Mouse (Mus musculus) liver, embryonic 11.5 days (tissue): ENCODE results near the gene Efna3. TPM values are rescaled to one million over a fixed set of nuclear protein-coding genes. Genes with fewer than 3 reads are reported as not detected.

Source experiments
- ATAC-seq: fragments of 200-750 bp; cut with Nextera tagmentation; replicated peaks from 2 replicates; pipeline ENCODE4 v1.8.0; 2017; ENCODE audit warnings: moderate number of reproducible peaks, mild to moderate bottlenecking, moderate TSS enrichment, moderate library complexity; ENCODE audit not compliant: low FRiP score
- DNase-seq: peaks from one replicate; pipeline ENCODE4 v3.0.0-alpha.2; 2017; ENCODE audit warnings: low spot score
- H3K27ac ChIP-seq: fragments of 300-500 bp; sonication (generic); 2 replicates; pipeline ENCODE4 v1.5.1; 2014; ENCODE audit warnings: mild to moderate bottlenecking, low read depth, low read length, control low read depth
- H3K27me3 ChIP-seq: fragments of 300-500 bp; sonication (generic); replicated peaks from 2 replicates; pipeline ENCODE4 v1.6.1; 2014; ENCODE audit warnings: low read length, mixed read lengths; ENCODE audit not compliant: control insufficient read depth, insufficient read depth
- H3K36me3 ChIP-seq: fragments of 300-500 bp; sonication (generic); 2 replicates; pipeline ENCODE4 v1.6.1; 2014; ENCODE audit warnings: mild to moderate bottlenecking, low read length, moderate library complexity, mixed read lengths; ENCODE audit not compliant: control insufficient read depth, insufficient read depth
- H3K4me1 ChIP-seq: fragments of 300-500 bp; sonication (generic); replicated peaks from 2 replicates; pipeline ENCODE4 v1.6.1; 2014; ENCODE audit warnings: low read length, mixed read lengths; ENCODE audit not compliant: control insufficient read depth, insufficient read depth
- H3K4me2 ChIP-seq: fragments of 300-500 bp; sonication (generic); 2 replicates; pipeline ENCODE4 v1.6.1; 2014; ENCODE audit warnings: mild to moderate bottlenecking, control low read depth, moderate library complexity
- H3K4me3 ChIP-seq: fragments of 300-500 bp; sonication (generic); 2 replicates; pipeline ENCODE4 v1.5.1; 2014; ENCODE audit warnings: low read depth, low read length, control low read depth
- H3K9ac ChIP-seq: fragments of 300-500 bp; sonication (generic); 2 replicates; pipeline ENCODE4 v1.6.1; 2014; ENCODE audit warnings: low read depth, low read length, control low read depth
- H3K9me3 ChIP-seq: fragments of 300-500 bp; sonication (generic); 2 replicates; pipeline ENCODE4 v1.6.1; 2016; ENCODE audit warnings: low read length, inconsistent platforms, mixed read lengths; ENCODE audit not compliant: control insufficient read depth
- WGBS: fragments of 180-500 bp; shearing (Covaris S2); extraction: QIAGEN DNeasy Blood & Tissue Kit; methylation state at CpG from one replicate; pipeline ENCODE4 v1.1.7; 2014; 5-methylcytosine and 5-hydroxymethylcytosine counted together
- polyA plus RNA-seq: library from polyadenylated mRNA; unstranded; fragments of >200 nt; fragmentation: Nextera tagmentation; extraction: Ambion mirVana; gene quantifications from 2 replicates; pipeline ENCODE4 v1.2.1, GENCODE M21; 2014

The Efna3 gene
- polyA plus RNA-seq, 1 experiment from 2014 or later = 3.9 TPM

DNA sequence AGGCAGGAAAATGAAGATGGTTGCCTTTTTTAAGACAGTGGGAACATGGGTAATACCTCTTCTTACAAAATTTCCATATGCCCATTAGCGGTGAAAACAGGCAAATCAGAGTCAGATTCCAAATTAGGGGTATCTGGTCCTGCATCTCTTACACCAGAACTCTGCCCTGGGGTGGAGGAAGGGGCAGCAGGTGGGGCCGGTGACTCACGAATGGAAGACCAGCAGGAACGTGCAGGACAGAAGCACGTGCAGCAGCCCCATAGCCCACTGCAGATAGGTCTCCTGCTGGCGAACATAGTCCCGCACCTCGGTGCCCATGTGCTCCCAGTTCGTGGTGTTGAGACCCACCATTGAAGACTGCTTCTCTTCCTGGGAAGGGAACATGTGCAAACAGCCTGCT is 33.3 kb upstream of the Efna3 start:
- Histone ChIP-seq H3K27me3 (peaks cover 3% of the 10 kb centered on the region; the same call in 1 of the 2 replicates), H3K27ac (no peak overlapping the region), H3K9me3 (no peaks in the 10 kb centered on the region), H3K4me3 (no peak overlapping the region), H3K4me1 (peaks cover 4% of the 10 kb centered on the region; the same call in 1 of the 2 replicates), H3K9ac (no peak overlapping the region), H3K36me3 (no peaks in the 10 kb centered on the region), H3K4me2 (no peak overlapping the region)
- no peak for DNase-seq
- no peak for ATAC-seq
- WGBS = 66% methylated on average over 9 of the region's 9 CpGs

DNA sequence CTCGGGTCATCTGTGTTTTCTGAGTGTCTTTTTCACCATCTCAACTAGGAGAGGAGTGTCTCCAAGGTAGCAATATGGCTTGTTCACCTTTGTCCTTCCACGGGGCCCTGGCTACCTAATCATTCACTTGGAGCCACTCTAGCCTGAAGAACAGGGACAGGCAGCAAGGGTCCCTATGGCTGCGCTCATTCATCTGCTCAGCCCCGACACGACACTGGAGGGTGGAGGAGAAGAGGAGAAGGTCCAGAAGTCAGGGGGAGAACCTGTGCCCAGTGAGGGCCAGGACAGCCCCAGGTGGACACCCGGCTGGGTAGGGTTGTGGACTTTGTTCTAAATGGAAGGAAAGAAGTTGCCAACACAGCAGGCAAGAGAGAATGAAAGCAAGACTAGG is 32.7 kb upstream of the Efna3 start:
- Histone ChIP-seq H3K9ac (no peak overlapping the region), H3K27ac (no peak overlapping the region), H3K9me3 (no peaks in the 10 kb centered on the region), H3K4me1 (peaks cover 4% of the 10 kb centered on the region), H3K27me3 (peaks cover 6% of the 10 kb centered on the region), H3K4me2 (no peak overlapping the region), H3K4me3 (no peak overlapping the region), H3K36me3 (no peaks in the 10 kb centered on the region)
- no peak for DNase-seq
- ATAC-seq = no peak
- 66% methylated on average over 6 of the region's 6 CpGs for WGBS

DNA sequence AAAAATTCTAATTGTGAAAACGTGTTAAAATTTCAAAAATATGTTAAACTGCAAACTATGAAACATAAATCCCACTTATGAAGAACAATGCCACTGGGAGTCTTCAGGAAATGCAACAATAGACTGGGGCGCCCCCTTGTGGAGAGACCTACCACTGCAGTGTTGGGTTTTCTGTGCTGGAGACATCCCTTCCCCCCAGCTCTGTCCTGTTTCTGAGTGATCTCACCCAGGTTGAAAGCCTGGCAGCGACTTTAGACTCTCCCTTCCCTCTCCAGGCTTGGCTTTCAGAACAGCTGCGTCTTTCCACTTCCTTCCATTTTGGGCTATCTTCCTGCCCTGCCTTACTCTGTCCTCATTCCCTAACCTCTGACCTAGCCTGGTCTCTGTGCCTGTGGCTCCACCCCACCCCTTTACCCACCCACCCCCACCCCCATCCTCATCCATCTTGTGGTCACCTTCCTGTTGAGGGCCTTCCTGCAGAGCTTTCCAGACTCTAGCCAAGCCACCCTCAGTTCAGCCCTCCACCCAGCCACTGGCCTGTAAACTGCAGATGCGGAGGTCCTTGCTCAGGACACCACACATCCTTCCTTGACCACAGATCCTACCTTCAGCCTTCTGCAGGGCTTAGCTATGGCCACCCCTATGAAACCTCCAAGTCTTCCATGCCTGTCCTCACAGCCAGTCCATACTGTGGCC is 32.2 kb upstream of the Efna3 start:
- Histone ChIP-seq H3K4me1 (peaks cover 9% of the 10 kb centered on the region), H3K9ac (no peak overlapping the region), H3K9me3 (no peaks in the 10 kb centered on the region), H3K4me2 (no peak overlapping the region), H3K36me3 (no peaks in the 10 kb centered on the region), H3K27me3 (peaks cover 9% of the 10 kb centered on the region), H3K4me3 (no peak overlapping the region), H3K27ac (no peak overlapping the region)
- ATAC-seq = no peak; the same call in 1 of the 2 replicates
- 15% methylated on average over 5 of the region's 5 CpGs for WGBS
- peak; percentile 76 for DNase-seq

DNA sequence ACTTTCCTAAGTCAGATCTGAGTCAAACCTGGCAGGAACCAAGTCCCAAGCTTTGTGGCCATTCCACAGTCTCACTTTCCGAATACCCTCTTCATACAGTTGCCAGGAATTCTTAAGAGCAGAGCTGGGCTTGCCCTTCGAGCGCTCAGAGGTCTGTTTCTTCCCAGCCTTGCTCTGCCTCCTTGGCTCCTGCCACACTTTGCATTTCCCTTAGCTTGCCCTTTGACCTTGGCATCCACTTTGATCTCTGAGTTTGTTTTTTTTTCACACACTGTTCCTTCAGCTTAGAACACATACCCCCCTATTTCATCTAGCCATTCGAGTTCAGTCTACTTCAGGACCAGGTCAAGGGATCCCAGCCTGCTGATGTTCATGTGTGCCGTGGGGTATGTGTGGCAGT is 28.5 kb upstream of the Efna3 start:
- 73% methylated on average over 5 of the region's 5 CpGs for WGBS
- peaks cover 21% of the 10 kb centered on the region for H3K27me3 ChIP-seq

DNA sequence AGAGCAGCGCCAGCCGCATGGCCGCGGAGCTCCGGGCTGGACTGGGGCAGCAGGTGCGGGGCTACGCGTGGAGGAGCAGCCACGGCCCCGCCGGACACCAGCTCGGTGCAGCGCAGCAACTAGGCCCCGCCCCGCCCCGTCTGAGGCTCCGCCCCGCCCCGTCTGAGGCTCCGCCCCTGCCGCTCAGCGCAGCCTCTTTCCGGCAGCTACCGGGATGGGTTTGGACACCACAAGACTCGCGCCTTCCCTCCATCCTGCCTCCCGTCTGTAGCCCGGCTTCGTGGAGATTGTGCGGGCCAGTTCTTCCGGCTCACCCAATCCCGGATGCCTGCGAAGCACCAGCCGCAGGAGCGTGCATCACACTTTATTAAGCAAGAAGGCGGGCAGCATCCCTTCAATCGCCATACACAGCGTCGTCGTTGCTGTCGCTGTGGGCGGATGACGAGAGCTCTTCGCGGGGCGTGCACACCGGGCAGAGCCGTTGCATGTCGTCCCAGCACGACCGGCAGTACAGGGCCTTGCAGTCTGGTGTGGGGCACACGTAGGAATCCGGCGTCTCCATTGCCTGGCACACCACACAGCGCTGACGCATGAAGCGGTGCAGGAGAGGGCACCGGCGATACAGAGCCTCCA is 27.2 kb upstream of the Efna3 start, which contains the start of gene Adam15:
Gene Adam15 (minus strand): TSS at position 128 of the 633 bp plus-strand sequence.
- ATAC-seq (peak; percentile 88), DNase-seq (peak; percentile 90)
- H3K27me3 ChIP-seq = peaks cover 18% of the 10 kb centered on the region
- H3K9ac ChIP-seq = peak within 1 kb of the TSS; percentile 59
- under 1% methylated on average over 59 of the region's 59 CpGs for WGBS
- no peaks in the 10 kb centered on the region for H3K9me3 ChIP-seq
- H3K4me3 ChIP-seq = peak within 1 kb of the TSS; percentile 64
- H3K36me3 ChIP-seq = no peaks in the 10 kb centered on the region
- no peak within 1 kb of the TSS for H3K27ac ChIP-seq
- peaks cover 13% of the 10 kb centered on the region for H3K4me1 ChIP-seq
- peak within 1 kb of the TSS; percentile 97 for H3K4me2 ChIP-seq

More for the DNA sequence above, 28.5 kb upstream of the Efna3 start:
- H3K4me1 ChIP-seq = peaks cover 13% of the 10 kb centered on the region
- H3K9me3 ChIP-seq = no peaks in the 10 kb centered on the region
- H3K9ac ChIP-seq = no peak overlapping the region
- H3K36me3 ChIP-seq = no peaks in the 10 kb centered on the region
- ATAC-seq = no peak
- H3K4me2 ChIP-seq = no peak overlapping the region
- no peak overlapping the region for H3K4me3 ChIP-seq
- no peak for DNase-seq
- H3K27ac ChIP-seq = no peak overlapping the region

DNA sequence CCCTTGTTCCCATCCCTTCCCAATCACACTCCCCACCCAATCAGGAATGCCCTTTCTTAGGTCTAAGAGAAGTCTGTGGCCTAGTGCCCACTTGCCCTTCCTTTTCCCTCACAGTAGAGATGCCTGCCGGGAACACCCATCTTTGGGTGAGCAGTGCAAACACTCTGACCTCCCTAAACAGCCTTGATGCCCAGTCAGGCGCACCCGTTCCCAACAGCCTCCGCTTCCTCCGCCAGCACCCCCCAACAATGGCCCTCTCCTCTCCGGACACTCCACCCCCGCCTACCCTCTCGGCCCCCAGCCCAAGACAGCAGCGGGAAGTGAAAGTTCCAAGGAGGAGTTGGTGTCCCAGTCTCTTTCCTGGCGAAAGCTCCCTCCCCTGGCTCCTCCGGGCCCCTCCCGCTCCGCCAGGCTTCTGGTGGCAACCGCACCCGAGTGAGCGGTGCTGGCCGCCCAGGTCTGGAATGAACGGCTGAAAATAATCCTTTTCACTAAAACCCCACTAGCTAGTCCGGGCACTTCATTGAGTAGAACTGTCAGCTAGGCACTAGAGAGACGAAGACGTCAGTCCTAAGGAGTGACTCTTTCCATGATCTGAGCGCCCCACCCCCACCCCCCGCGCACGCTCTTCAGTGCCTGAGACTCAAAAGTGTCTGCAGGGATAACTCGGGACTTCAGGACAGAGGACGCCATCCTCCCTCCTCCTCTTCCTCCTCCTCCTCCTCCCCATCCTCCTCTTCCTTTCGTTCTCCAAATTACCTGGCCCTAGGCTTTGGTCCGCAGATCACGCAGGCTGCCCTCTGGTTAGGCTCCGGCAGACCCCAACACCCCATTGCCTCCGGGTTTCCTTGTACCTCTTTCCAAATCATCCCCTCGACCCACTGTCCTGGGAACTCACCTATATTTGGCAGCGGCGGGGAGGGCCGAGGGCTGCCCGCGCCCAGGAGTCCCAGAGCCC is 26.4 kb upstream of the Efna3 start:
- peak overlapping the region; percentile 64 for H3K4me3 ChIP-seq
- no peaks in the 10 kb centered on the region for H3K9me3 ChIP-seq
- no peak for ATAC-seq
- DNase-seq = no peak
- peak overlapping the region; percentile 97 for H3K4me2 ChIP-seq
- 1% methylated on average over 38 of the region's 38 CpGs for WGBS
- no peak overlapping the region for H3K27ac ChIP-seq
- H3K9ac ChIP-seq = peak overlapping the region; percentile 59
- peaks cover 18% of the 10 kb centered on the region for H3K27me3 ChIP-seq
- H3K4me1 ChIP-seq = peaks cover 10% of the 10 kb centered on the region
- H3K36me3 ChIP-seq = no peaks in the 10 kb centered on the region

DNA sequence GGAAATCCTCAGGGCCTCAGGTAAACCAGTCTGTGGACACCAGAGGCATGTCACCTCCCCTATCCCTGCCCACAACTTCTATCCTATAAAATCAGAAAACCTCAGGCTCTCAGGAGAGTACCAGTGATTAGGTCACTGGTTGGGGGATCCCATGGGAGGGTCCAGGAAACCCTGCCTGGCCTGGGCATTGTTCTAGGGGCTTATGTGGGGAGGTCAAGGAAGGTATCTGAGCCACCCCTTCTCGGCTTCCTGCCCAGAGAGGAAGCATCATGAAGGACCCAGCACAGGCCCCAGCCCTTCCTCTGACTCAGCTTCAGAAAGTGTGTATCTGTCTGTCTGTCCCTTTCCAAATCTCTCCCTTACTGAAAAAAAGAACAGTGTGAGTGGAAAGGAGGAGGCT is 25.2 kb upstream of the Efna3 start:
- H3K27me3 ChIP-seq = peaks cover 18% of the 10 kb centered on the region
- H3K9ac ChIP-seq = no peak overlapping the region
- no peak for ATAC-seq
- peak overlapping the region; percentile 97 for H3K4me2 ChIP-seq
- no peaks in the 10 kb centered on the region for H3K9me3 ChIP-seq
- WGBS = 40% methylated on average over 1 of the region's 1 CpGs
- H3K36me3 ChIP-seq = no peaks in the 10 kb centered on the region
- H3K4me3 ChIP-seq = no peak overlapping the region
- peaks cover 9% of the 10 kb centered on the region for H3K4me1 ChIP-seq
- no peak overlapping the region for H3K27ac ChIP-seq
- no peak for DNase-seq

DNA sequence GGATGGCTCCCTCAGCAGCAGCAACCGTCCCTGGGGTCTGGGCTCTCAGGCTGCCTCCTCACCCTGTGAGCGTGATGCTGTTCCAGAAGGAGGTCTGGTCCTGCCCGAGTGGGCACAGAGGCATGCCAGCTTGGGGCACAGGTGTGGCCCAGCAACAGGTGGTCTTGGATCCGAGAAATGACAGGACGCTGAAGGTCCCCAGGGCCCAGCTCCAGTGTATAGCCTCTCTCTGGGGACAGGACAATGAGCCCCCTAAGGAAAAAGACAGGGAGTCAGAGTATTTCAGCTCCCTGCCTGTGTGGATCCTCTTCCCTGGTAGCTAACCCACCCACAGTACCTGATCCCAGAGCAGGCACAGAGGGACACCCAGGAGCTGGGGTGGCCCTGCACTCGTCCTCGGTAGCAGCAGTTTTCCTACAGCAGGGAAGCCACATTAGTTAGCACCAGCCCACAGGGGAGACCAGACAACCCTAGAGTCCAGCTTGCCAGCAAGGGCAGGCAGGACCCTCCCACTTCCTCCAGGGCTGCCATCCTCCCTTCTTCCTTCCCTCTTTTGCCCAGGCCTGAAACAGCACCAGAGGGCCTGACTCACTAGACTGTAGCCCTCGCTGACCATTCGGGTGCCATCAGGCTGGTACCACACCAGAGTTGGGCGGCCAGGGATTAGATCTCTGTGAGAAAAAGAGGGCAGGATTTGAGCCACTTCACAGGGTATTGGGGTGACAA is 24.2 kb upstream of the Efna3 start:
- ATAC-seq = no peak
- Histone ChIP-seq H3K4me2 (no peak overlapping the region), H3K9me3 (no peaks in the 10 kb centered on the region), H3K27me3 (peaks cover 18% of the 10 kb centered on the region), H3K4me3 (no peak overlapping the region), H3K9ac (no peak overlapping the region), H3K4me1 (peaks cover 9% of the 10 kb centered on the region), H3K27ac (no peak overlapping the region), H3K36me3 (no peaks in the 10 kb centered on the region)
- DNase-seq = no peak
- WGBS = 68% methylated on average over 10 of the region's 10 CpGs
